Mouse (Mus musculus) liver, embryonic 12.5 days (tissue): ENCODE results near the gene Macf1. TPM values are rescaled to one million over a fixed set of nuclear protein-coding genes. Genes with fewer than 3 reads are reported as not detected.
"Not testable (repeated sequence)": the region's sequence is repeated elsewhere in the genome, so short reads cannot be mapped to it uniquely, and the experiment has no call there.

ENCODE experiments used
- ATAC-seq: fragments of 200-750 bp; cut with Nextera tagmentation; 2 replicates; pipeline ENCODE4 v1.8.0; 2017; ENCODE audit warnings: moderate number of reproducible peaks, mild to moderate bottlenecking, moderate library complexity
- H3K27ac ChIP-seq: fragments of 300-500 bp; sonication (generic); 2 replicates; pipeline ENCODE4 v1.5.1; 2016; ENCODE audit warnings: mild to moderate bottlenecking
- H3K27me3 ChIP-seq: fragments of 300-500 bp; sonication (generic); replicated peaks from 2 replicates; pipeline ENCODE4 v1.6.1; 2016; ENCODE audit warnings: mild to moderate bottlenecking, moderate library complexity
- H3K36me3 ChIP-seq: fragments of 300-500 bp; sonication (generic); 2 replicates; pipeline ENCODE4 v1.6.1; 2016; ENCODE audit warnings: mild to moderate bottlenecking, moderate library complexity
- H3K4me1 ChIP-seq: fragments of 300-500 bp; sonication (generic); 2 replicates; pipeline ENCODE4 v1.6.1; 2016
- H3K4me2 ChIP-seq: fragments of 300-500 bp; sonication (generic); 2 replicates; pipeline ENCODE4 v1.6.1; 2016; ENCODE audit warnings: mild to moderate bottlenecking, moderate library complexity
- H3K4me3 ChIP-seq: fragments of 300-500 bp; sonication (generic); 2 replicates; pipeline ENCODE4 v1.5.1; 2016; ENCODE audit warnings: mild to moderate bottlenecking, moderate library complexity
- H3K9ac ChIP-seq: fragments of 300-500 bp; sonication (generic); 2 replicates; pipeline ENCODE4 v1.6.1; 2016; ENCODE audit warnings: mild to moderate bottlenecking, moderate library complexity
- H3K9me3 ChIP-seq: fragments of 300-500 bp; sonication (generic); replicated peaks from 2 replicates; pipeline ENCODE4 v1.6.1; 2016; ENCODE audit warnings: mild to moderate bottlenecking, moderate library complexity
- WGBS: fragments of 180-500 bp; shearing (Covaris S2); methylation state at CpG from one replicate; pipeline ENCODE4 v1.1.7; 2016; ENCODE audit not compliant: insufficient replicate concordance; 5-methylcytosine and 5-hydroxymethylcytosine counted together
- polyA plus RNA-seq: library from polyadenylated mRNA; unstranded; fragments of >200 nt; fragmentation: Nextera tagmentation; extraction: Ambion mirVana; gene quantifications from 2 replicates; pipeline ENCODE4 v1.2.1, GENCODE M21; 2016

Gene Macf1
- polyA plus RNA-seq, 1 experiment from 2014 or later = 15.1 TPM

- Histone ChIP-seq H3K36me3 (no peaks in the 10 kb centered on the region), H3K4me1 (peaks cover 19% of the 10 kb centered on the region), H3K9ac (peak within 1 kb of the TSS; percentile 54), H3K9me3 (no peaks in the 10 kb centered on the region), H3K27ac (no peak within 1 kb of the TSS), H3K4me3 (peak within 1 kb of the TSS; percentile 60), H3K4me2 (peak within 1 kb of the TSS; percentile 87), H3K27me3 (peaks cover 59% of the 10 kb centered on the region)
- ATAC-seq = peak; percentile 83
- WGBS = 1% methylated on average over 65 of the region's 65 CpGs
Measured at GRCm38 (mm10) chr4:123342642-123343470, 341.3 kb downstream of the Macf1 start, which contains the start of gene Bmp8a. TSS of gene Bmp8a (minus strand) at chr4:123343252.

DNA sequence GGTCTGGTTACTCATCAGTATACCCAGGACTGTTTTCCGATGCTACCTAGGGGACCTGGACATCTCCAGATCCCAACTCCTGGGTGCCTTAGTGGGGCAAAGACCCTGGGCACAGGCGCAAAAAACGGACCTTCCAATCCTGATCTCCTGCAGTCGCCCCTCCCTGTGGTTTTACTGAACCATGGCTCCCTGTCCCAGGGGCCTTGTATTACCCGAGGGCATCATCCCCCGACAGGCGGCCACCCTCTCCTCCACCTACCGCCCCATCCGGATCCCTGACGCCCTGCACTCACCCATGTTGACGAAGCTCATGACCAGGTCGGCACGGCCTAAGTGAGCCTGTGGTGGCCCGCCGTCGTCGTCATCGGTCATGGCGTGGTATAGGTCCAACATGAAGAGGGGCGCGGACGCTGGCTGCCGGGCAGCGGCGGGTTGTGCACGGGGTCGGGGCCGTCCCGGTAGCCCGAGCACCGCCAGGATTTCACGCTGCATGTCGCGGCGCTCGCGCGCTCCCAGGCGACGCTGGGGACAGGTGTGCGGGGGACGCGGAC, 342.0 kb downstream of the Macf1 start:
- ATAC-seq = peak; percentile 11; the same call in 1 of the 2 replicates
- 3% methylated on average over 43 of the region's 43 CpGs for WGBS
- peaks cover 59% of the 10 kb centered on the region for H3K27me3 ChIP-seq

DNA sequence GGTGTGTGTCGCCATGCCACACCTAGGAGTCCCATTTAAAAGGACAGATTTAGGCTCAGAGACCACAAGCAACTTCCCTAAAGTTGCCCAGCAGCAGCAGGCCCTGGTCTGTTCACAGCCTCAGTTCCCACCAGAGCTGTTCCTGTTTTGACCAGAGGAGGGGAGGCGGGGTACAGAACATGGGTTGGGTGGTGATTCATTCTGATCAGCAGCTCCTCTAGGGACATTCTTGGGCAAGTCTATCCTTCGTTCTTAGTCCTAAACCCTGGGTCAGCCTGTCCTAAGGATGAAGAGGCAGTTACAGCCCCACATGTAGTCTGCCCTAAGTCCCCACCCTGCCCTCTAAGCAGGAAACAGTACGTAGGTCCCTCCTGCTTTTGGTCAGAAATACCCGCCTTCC, 343.9 kb downstream of the Macf1 start:
- ATAC-seq = no peak
- Histone ChIP-seq H3K27me3 (peaks cover 70% of the 10 kb centered on the region), H3K36me3 (no peaks in the 10 kb centered on the region), H3K27ac (no peak overlapping the region), H3K4me2 (no peak overlapping the region), H3K9me3 (no peaks in the 10 kb centered on the region), H3K9ac (no peak overlapping the region), H3K4me1 (peaks cover 19% of the 10 kb centered on the region), H3K4me3 (no peak overlapping the region)
- WGBS = 42% methylated on average over 5 of the region's 5 CpGs

More for the DNA sequence above, 342.0 kb downstream of the Macf1 start:
- Histone ChIP-seq H3K4me2 (peak overlapping the region; percentile 87), H3K27ac (no peak overlapping the region), H3K4me3 (peak overlapping the region; percentile 60), H3K4me1 (peaks cover 19% of the 10 kb centered on the region), H3K36me3 (no peaks in the 10 kb centered on the region), H3K9ac (peak overlapping the region; percentile 54; the same call in 1 of the 2 replicates), H3K9me3 (no peaks in the 10 kb centered on the region)

GRCm38 (mm10) chr4:123337693-123338092, 346.5 kb downstream of the Macf1 start:
- no peaks in the 10 kb centered on the region for H3K9me3 ChIP-seq
- no peak overlapping the region for H3K9ac ChIP-seq
- H3K4me3 ChIP-seq = no peak overlapping the region
- ATAC-seq = no peak
- 61% methylated on average over 4 of the region's 4 CpGs for WGBS
- no peak overlapping the region for H3K27ac ChIP-seq
- H3K36me3 ChIP-seq = no peaks in the 10 kb centered on the region
- H3K4me2 ChIP-seq = no peak overlapping the region
- peaks cover 56% of the 10 kb centered on the region for H3K27me3 ChIP-seq
- H3K4me1 ChIP-seq = peaks cover 10% of the 10 kb centered on the region

DNA sequence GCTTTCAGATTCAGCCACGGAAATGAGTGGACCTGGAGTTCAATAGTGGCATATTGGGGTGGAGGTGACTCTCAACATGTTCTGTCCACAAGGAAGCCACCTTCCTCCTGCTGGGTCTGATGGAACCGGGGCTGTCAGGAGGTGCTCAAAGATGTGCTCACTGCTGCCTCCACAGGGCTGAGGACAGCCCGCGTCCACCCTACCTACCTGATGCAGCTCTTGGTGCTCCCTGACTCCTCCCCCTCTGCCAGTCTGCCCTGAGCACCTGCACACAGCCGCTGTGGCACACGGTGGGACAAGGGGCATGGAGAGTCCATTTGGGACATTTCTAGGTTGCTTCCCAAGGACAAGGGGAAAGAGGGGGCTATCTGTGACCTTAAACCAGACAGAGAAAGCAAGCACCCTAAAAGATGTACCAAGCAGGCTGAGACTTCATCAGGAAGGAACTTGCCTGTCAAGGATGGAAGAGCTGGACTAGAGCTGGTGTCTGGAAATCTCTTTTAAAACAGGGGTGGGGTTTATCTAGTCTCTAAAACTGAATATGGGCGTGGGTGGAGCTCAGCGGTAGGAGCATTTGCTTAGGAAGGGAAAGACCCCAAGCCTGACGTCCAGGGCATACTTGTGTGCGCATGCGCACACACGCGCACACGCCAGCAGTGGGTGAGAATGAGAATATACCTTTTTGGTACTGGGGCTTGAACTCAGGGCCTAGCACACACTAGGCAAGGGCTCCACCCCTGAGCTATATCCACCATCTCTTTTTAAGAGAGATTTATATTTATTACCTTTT, 348.2 kb downstream of the Macf1 start:
- no peak overlapping the region for H3K4me3 ChIP-seq
- H3K4me2 ChIP-seq = no peak overlapping the region
- no peaks in the 10 kb centered on the region for H3K9me3 ChIP-seq
- H3K9ac ChIP-seq = no peak overlapping the region
- H3K27ac ChIP-seq = no peak overlapping the region
- peaks cover 39% of the 10 kb centered on the region for H3K27me3 ChIP-seq
- H3K4me1 ChIP-seq = no peaks in the 10 kb centered on the region
- no peaks in the 10 kb centered on the region for H3K36me3 ChIP-seq
- WGBS = 59% methylated on average over 14 of the region's 14 CpGs
- ATAC-seq = no peak

- H3K27me3 ChIP-seq = peaks cover 31% of the 10 kb centered on the region
- not testable (repeated sequence) for H3K36me3 ChIP-seq, H3K27ac ChIP-seq, H3K9me3 ChIP-seq, ATAC-seq, H3K4me2 ChIP-seq, H3K4me3 ChIP-seq, H3K4me1 ChIP-seq, H3K9ac ChIP-seq
- WGBS = 79% methylated on average over 10 of the region's 10 CpGs
Measured at GRCm38 (mm10) chr4:123335244-123335643, 348.9 kb downstream of the Macf1 start.

DNA sequence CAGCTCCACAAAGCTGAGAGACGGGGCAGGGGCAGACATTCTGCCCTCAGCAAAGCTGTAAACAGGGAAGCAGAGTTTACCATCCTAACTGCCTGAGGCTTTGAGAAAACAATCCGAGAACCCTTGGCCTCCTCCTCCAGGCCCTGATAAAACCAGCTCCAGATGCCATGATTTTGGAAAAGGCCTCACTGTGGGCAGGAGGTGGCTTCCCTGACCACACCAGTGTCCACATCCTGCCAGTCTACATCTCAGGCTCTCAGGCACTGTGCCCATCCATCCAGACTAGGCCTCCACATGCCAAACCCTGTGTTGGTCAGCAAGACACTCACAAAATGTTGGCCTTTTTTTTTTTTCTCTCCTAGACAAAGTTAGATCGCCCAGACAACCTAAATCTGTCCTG, 350.0 kb downstream of the Macf1 start:
- no peak for ATAC-seq
- WGBS = 65% methylated on average over 3 of the region's 3 CpGs

DNA sequence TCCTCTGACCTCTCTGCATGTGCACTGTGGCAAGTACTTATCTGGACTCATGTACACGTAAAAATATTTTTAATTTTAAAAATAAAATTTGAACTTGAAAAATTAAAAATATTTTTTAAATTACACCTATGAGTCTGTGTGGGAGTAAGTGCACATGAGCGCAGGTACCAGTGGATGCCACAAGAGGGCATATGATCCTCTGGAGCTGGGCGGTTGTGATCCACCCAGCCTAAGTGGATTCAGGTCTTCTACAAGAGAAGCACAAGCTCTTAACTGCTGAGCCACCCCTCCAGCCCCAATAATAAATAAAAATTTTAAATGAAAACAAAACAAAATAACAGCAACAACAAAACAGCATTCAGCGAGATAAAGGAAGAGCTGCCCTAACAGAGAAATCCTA, 351.0 kb downstream of the Macf1 start:
- Histone ChIP-seq H3K27ac (no peak overlapping the region), H3K36me3 (no peaks in the 10 kb centered on the region), H3K4me2 (no peak overlapping the region), H3K4me3 (no peak overlapping the region), H3K27me3 (peaks cover 13% of the 10 kb centered on the region), H3K4me1 (no peaks in the 10 kb centered on the region), H3K9me3 (no peaks in the 10 kb centered on the region), H3K9ac (no peak overlapping the region)
- ATAC-seq = no peak
- WGBS = 80% methylated on average over 4 of the region's 4 CpGs

More for the DNA sequence above, 350.0 kb downstream of the Macf1 start:
- Histone ChIP-seq H3K9ac (no peak overlapping the region), H3K4me1 (no peaks in the 10 kb centered on the region), H3K36me3 (no peaks in the 10 kb centered on the region), H3K4me2 (no peak overlapping the region), H3K9me3 (no peaks in the 10 kb centered on the region), H3K4me3 (no peak overlapping the region), H3K27ac (no peak overlapping the region), H3K27me3 (peaks cover 21% of the 10 kb centered on the region)

- not testable (repeated sequence) for H3K36me3 ChIP-seq, H3K9me3 ChIP-seq, H3K4me1 ChIP-seq, H3K27ac ChIP-seq, H3K4me2 ChIP-seq, ATAC-seq, H3K4me3 ChIP-seq, H3K9ac ChIP-seq
- peaks cover 13% of the 10 kb centered on the region for H3K27me3 ChIP-seq
- 64% methylated on average over 1 of the region's 1 CpGs for WGBS
Measured at GRCm38 (mm10) chr4:123331961-123332360, 352.2 kb downstream of the Macf1 start.

- Histone ChIP-seq H3K27me3 (peaks cover 13% of the 10 kb centered on the region), H3K27ac (no peak overlapping the region), H3K4me2 (no peak overlapping the region), H3K36me3 (no peaks in the 10 kb centered on the region), H3K4me3 (no peak overlapping the region), H3K9me3 (no peaks in the 10 kb centered on the region), H3K9ac (no peak overlapping the region), H3K4me1 (no peaks in the 10 kb centered on the region)
- no peak for ATAC-seq
- 62% methylated on average over 5 of the region's 5 CpGs for WGBS
Measured at GRCm38 (mm10) chr4:123331326-123331725, 352.8 kb downstream of the Macf1 start.

DNA sequence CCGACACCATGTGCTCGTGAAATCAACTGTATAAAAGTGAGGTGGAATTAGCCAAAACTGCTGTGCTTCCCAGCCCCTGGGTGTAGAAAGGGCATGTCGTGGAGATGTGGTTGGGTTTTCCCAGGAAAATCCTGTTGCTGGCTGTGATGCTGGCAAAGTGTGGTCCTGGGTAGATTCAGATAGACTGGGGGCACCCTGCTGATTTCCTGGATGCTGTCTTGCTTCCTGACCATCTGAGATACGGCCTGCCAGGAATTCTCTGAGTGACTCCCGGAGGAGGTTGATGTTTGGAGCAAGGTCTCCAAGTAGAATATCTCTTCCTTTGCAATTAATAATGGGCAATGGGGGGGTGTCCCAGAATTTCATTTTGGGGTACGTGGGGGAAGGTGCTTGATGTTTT, 355.2 kb downstream of the Macf1 start:
- H3K9me3 ChIP-seq = no peaks in the 10 kb centered on the region
- H3K9ac ChIP-seq = no peak overlapping the region
- no peaks in the 10 kb centered on the region for H3K36me3 ChIP-seq
- no peaks in the 10 kb centered on the region for H3K4me1 ChIP-seq
- no peak overlapping the region for H3K4me2 ChIP-seq
- no peak overlapping the region for H3K27ac ChIP-seq
- H3K27me3 ChIP-seq = peaks cover 9% of the 10 kb centered on the region
- WGBS = 66% methylated on average over 6 of the region's 6 CpGs
- ATAC-seq = no peak
- H3K4me3 ChIP-seq = no peak overlapping the region

- no peak overlapping the region for H3K9ac ChIP-seq
- H3K4me3 ChIP-seq = no peak overlapping the region
- no peaks in the 10 kb centered on the region for H3K36me3 ChIP-seq
- 54% methylated on average over 3 of the region's 3 CpGs for WGBS
- no peak for ATAC-seq
- no peaks in the 10 kb centered on the region for H3K9me3 ChIP-seq
- peaks cover 23% of the 10 kb centered on the region for H3K27me3 ChIP-seq
- H3K4me1 ChIP-seq = no peaks in the 10 kb centered on the region
- H3K27ac ChIP-seq = no peak overlapping the region
- no peak overlapping the region for H3K4me2 ChIP-seq
Measured at GRCm38 (mm10) chr4:123327630-123328029, 356.5 kb downstream of the Macf1 start.
